In the genomic region with DNA sequence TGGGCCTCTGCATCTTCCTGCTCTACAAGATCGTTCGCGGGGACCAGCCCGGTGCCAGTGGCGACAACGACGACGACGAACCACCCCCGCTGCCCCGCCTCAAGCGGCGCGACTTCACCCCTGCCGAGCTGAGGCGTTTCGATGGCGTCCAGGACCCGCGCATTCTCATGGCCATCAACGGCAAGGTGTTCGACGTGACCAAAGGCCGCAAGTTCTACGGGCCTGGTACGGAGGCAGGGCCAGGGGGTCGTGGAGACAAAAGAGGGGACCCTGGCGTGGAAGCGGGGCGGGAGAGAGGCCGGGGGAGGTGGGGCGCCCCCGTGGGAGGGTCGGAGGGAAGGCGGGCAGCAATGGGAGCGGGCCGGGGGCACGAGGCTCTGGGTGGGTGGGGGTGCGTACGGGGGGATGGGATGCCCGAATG, we compare ENCODE assay signal across 8 mouse cellular contexts. TPM values are rescaled to one million over a fixed set of nuclear protein-coding genes. Genes with fewer than 3 reads are reported as not detected.
DNase-seq lines count a peak whose midpoint lies in the region; ATAC-seq and TF ChIP-seq lines count a peak whose summit lies in the region.

No protein-coding gene starts in this region.

- H3K27me3 ChIP-seq in heart, embryonic 15.5 days = no peaks in the 10 kb centered on the region
- no peaks in the 10 kb centered on the region for H3K27me3 ChIP-seq in MEL (ENCODE audit: control insufficient read depth in 1 of 2, insufficient read depth in 2 of 2, low read length in 2 of 2)
- H3K27me3 ChIP-seq in forebrain, embryonic 16.5 days (replicated peaks; ENCODE audit: control insufficient read depth, insufficient read depth, low read length) = no peaks in the 10 kb centered on the region

- no peak for TF ChIP-seq CTCF in MEL (IDR thresholded peaks at IDR 0.05 in 2 of 3, conservative IDR thresholded peaks at IDR 0.05 in 1 of 3; ENCODE audit: control insufficient read depth in 1 of 3, insufficient read depth in 1 of 3, low read depth in 2 of 3, low read length in 3 of 3, poor library complexity in 1 of 3, severe bottlenecking in 1 of 3)

- H3K4me2 ChIP-seq in heart, embryonic 15.5 days = peak overlapping the region; percentile 59
- peak overlapping the region; percentile 26 for H3K4me2 ChIP-seq in forebrain, embryonic 16.5 days (ENCODE audit: low read length)

- TF ChIP-seq RAD21 in MEL (IDR thresholded peaks at IDR 0.05; ENCODE audit: low read depth, low read length) = no peak

- H3K36me3 ChIP-seq in heart, embryonic 15.5 days = no peaks in the 10 kb centered on the region
- H3K36me3 ChIP-seq in MEL (ENCODE audit: control insufficient read depth in 1 of 2, insufficient read depth in 2 of 2, low read length in 2 of 2) = peaks cover 0 to 16% of the 10 kb centered on the region in 2 experiments; a peak in 2 of 4 replicates
- H3K36me3 ChIP-seq in forebrain, embryonic 16.5 days (ENCODE audit: control insufficient read depth, insufficient read depth) = peaks cover 3% of the 10 kb centered on the region; the same call in 1 of the 2 replicates

- H3K4me1 ChIP-seq in heart, embryonic 15.5 days (replicated peaks) = no peaks in the 10 kb centered on the region
- H3K4me1 ChIP-seq in MEL (ENCODE audit: control insufficient read depth in 1 of 2, insufficient read depth in 2 of 2, low read length in 2 of 2) = peaks cover 2 to 10% of the 10 kb centered on the region in 2 experiments
- H3K4me1 ChIP-seq in forebrain, embryonic 16.5 days (replicated peaks; ENCODE audit: control insufficient read depth, insufficient read depth, low read length) = peaks cover 5% of the 10 kb centered on the region; the same call in 1 of the 2 replicates

- H3K9ac ChIP-seq in heart, embryonic 15.5 days = peak overlapping the region; percentile 81
- H3K9ac ChIP-seq in MEL (ENCODE audit: control insufficient read depth, low read depth, low read length, poor library complexity, severe bottlenecking) = peak overlapping the region; percentile 85
- H3K9ac ChIP-seq in forebrain, embryonic 16.5 days (replicated peaks; ENCODE audit: low read depth, low read length) = peak overlapping the region; percentile 78

- H3K4me3 ChIP-seq in heart, embryonic 15.5 days = peak overlapping the region; percentile 70
- H3K4me3 ChIP-seq in MEL (ENCODE audit: control insufficient read depth in 1 of 2, insufficient read depth in 1 of 2, low read depth in 2 of 2, low read length in 2 of 2) = peak overlapping the region; percentile 88 to 92
- peak overlapping the region; percentile 74 for H3K4me3 ChIP-seq in forebrain, embryonic 16.5 days (replicated peaks; ENCODE audit: low read length)

- no peak for TF ChIP-seq EP300 in MEL (IDR thresholded peaks at IDR 0.05; ENCODE audit: low read depth in 1 of 2, low read length in 2 of 2)

- intact Hi-C loops in left cerebral cortex, postnatal 10 days (cut with DNase I) = no loop called here

- ATAC-seq in heart, embryonic 15.5 days (replicated peaks; ENCODE audit: insufficient number of reproducible peaks, insufficient read depth, low FRiP score, low read depth) = peak; percentile 59
- ATAC-seq in forebrain, embryonic 16.5 days = peak; percentile 47
- peak; percentile 45 for ATAC-seq in megakaryocyte progenitor cell, adult 5-6 weeks (replicated peaks; ENCODE audit: poor library complexity)

- TF ChIP-seq POLR2A in MEL (IDR thresholded peaks at IDR 0.05; ENCODE audit: control insufficient read depth in 1 of 2, insufficient read depth in 1 of 2, low read depth in 1 of 2, low read length in 2 of 2, poor library complexity in 1 of 2) = no peak

- H3K27ac ChIP-seq in heart, embryonic 15.5 days = peak overlapping the region; percentile 85
- peak overlapping the region; percentile 72 for H3K27ac ChIP-seq in MEL (ENCODE audit: control insufficient read depth, low read depth, low read length)
- H3K27ac ChIP-seq in forebrain, embryonic 16.5 days (ENCODE audit: low read length) = peak overlapping the region; percentile 84

- WGBS in heart, embryonic 15.5 days = 15% methylated on average over 41 of the region's 41 CpGs
- WGBS in forebrain, embryonic 16.5 days = 24% methylated on average over 35 of the region's 41 CpGs

- no peak for DNase-seq in heart, adult 8-10 months (ENCODE audit: low spot score)
- no peak for DNase-seq in MEL (ENCODE audit: low read depth, low spot score)
- no peak for DNase-seq in left cerebral cortex, postnatal 10 days (ENCODE audit: extremely low spot score in 1 of 2, low spot score in 2 of 2)
- no peak for DNase-seq in layer of hippocampus, adult 9-11 months
- no peak for DNase-seq in kidney, postnatal 4 days

- H3K79me2 ChIP-seq in MEL (ENCODE audit: control insufficient read depth, insufficient read depth, low read length, poor library complexity) = peaks cover 14% of the 10 kb centered on the region

- H3K9me3 ChIP-seq in heart, embryonic 15.5 days (replicated peaks) = no peaks in the 10 kb centered on the region
- no peaks in the 10 kb centered on the region for H3K9me3 ChIP-seq in MEL (replicated peaks; ENCODE audit: insufficient read depth, low read length)
- no peaks in the 10 kb centered on the region for H3K9me3 ChIP-seq in forebrain, embryonic 16.5 days (ENCODE audit: control insufficient read depth, low read length)

TF ChIP-seq in MEL, 35 proteins besides CTCF, POLR2A, EP300 and RAD21:
- TF ChIP-seq POLR2AphosphoS5 (IDR thresholded peaks at IDR 0.05; ENCODE audit: borderline replicate concordance, low read depth, low read length) (no peak), SIN3A (IDR thresholded peaks at IDR 0.05; ENCODE audit: low read length) (no peak), NRF1 (IDR thresholded peaks at IDR 0.05; ENCODE audit: insufficient read depth, low read depth, low read length, poor library complexity, severe bottlenecking) (no peak), MXI1 (IDR thresholded peaks at IDR 0.05; ENCODE audit: low read depth, low read length) (no peak), ZMIZ1 (IDR thresholded peaks at IDR 0.05; ENCODE audit: low read depth, low read length) (no peak), POLR2AphosphoS2 (IDR thresholded peaks at IDR 0.05; ENCODE audit: low read length) (no peak), TBP (IDR thresholded peaks at IDR 0.05; ENCODE audit: low read depth, low read length) (no peak), ZKSCAN1 (IDR thresholded peaks at IDR 0.05; ENCODE audit: low read depth, low read length) (no peak), MYC (IDR thresholded peaks at IDR 0.05; ENCODE audit: low read depth, low read length) (no peak), MAFK (IDR thresholded peaks at IDR 0.05; ENCODE audit: borderline replicate concordance, low read depth, low read length) (no peak)

RNA-seq across cellular contexts. Expression of gene Pgrmc1, which starts 0.4 kb away (rescaled TPM):
- 112 and 135 TPM in 2 replicates for polyA plus RNA-seq in heart, embryonic 15.5 days (2015; fragmentation: Nextera tagmentation; extraction: Ambion mirVana)
- 10 to 100 TPM; 18.6 to 21.4 (median 19.8) TPM for total RNA-seq in heart, adult 8-10 months (2022)
- total RNA-seq in MEL (2012; rRNA removed) = 92.7 and 97.1 TPM in 2 replicates
- 10 to 100 TPM; 78.9 to 88.3 TPM for polyA plus RNA-seq in MEL (2012; ENCODE audit: insufficient read depth in 1 of 2, insufficient read length in 2 of 2, low read depth in 1 of 2, low replicate concordance in 2 of 2, missing spikeins in 1 of 2)
- 549 and 562 TPM in 2 replicates for polyA plus RNA-seq in forebrain, embryonic 16.5 days (2015; fragmentation: Nextera tagmentation; extraction: Ambion mirVana)
- total RNA-seq in megakaryocyte progenitor cell, adult 5-6 weeks (2015) = 59.4 and 69.0 TPM in 2 replicates
- total RNA-seq in megakaryocyte progenitor cell, adult 5-6 weeks (2017) = 64.1 and 64.6 TPM in 2 replicates
- 100 to 1,000 TPM; 327 to 343 TPM for total RNA-seq in left cerebral cortex, postnatal 10 days (2021)

RNA-seq across cellular contexts. Expression of gene Akap17b, which starts 46.8 kb away (rescaled TPM):
- polyA plus RNA-seq in heart, embryonic 15.5 days (2015; fragmentation: Nextera tagmentation; extraction: Ambion mirVana) = 1.8 TPM in 2 replicates
- 1 to 10 TPM; 1.6 to 3.1 (median 2.6) TPM for total RNA-seq in heart, adult 8-10 months (2022)
- total RNA-seq in MEL (2012; rRNA removed) = 1.3 TPM in 2 replicates
- 1 to 10 TPM in 1 of 2 experiments, not detected in 1; 1.6 TPM for polyA plus RNA-seq in MEL (2012; ENCODE audit: insufficient read depth in 1 of 2, insufficient read length in 2 of 2, low read depth in 1 of 2, low replicate concordance in 2 of 2, missing spikeins in 1 of 2)
- polyA plus RNA-seq in forebrain, embryonic 16.5 days (2015; fragmentation: Nextera tagmentation; extraction: Ambion mirVana) = 3.8 TPM in 2 replicates
- 1.9 and 2.3 TPM in 2 replicates for total RNA-seq in megakaryocyte progenitor cell, adult 5-6 weeks (2015)
- total RNA-seq in megakaryocyte progenitor cell, adult 5-6 weeks (2017) = 5.7 TPM in 2 replicates
- total RNA-seq in left cerebral cortex, postnatal 10 days (2021) = 10 to 100 TPM in 1 of 2 experiments, 1 to 10 TPM in 1; 8.1 to 10.2 TPM
